Mouse (Mus musculus): ENCODE data around the gene Rbmxl2.

Gene Rbmxl2

DNA sequence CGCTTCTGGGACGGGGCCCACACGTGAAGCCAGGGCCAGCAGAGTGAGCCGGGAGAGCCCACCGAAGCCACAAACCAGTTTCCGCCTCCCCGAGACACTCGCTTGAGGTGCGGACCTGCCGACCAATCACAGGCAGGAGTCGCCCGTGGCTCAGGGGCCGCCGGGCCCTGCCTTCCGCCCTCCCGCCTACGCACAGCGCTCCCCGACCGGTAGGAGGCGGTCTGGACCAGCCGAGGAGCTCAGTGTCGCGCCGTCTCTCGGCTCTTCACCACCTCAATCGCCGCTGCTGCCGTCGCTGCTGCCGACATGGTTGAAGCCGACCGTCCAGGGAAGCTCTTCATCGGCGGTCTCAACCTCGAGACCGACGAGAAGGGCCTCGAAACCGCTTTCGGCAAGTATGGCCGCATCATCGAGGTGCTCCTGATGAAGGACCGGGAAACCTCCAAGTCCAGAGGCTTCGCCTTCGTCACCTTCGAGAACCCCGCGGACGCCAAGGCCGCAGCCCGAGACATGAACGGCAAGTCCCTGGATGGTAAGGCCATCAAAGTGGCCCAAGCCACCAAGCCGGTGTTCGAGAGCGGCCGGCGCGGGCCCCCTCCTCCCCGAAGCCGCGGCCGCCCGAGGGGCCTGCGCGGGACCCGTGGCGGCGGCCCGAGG lies at the start of gene Rbmxl2:
Gene Rbmxl2, plus strand, starts transcription at position 242 of the 657 bp plus-strand sequence.
- DNase-seq (ENCODE audit: low spot score in 2 of 2): no peak

DNA sequence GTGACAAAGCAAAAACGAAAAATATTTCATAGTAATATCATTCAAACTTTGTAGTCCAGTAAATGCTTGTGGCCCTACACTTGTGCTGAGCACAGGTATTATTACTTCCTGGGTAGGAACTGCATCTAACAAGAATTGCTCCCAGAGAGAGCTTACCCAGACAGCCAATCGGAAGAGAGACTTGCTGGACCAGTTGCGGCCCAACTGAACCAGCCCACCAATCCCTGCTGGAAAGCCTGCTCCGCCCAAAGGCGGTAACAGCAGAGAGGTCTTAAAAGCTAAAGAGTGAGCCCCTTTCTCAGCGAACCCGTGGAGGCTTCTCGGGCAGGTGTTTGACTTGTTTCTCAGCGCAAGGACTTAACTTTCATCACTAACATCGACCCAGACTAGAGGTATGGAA lies 42.6 kb upstream of the Rbmxl2 start, which contains the start of gene Nlrp14:
Gene Nlrp14, plus strand, starts transcription at position 301 of the 400 bp plus-strand sequence.
- no peak for DNase-seq (ENCODE audit: low spot score in 2 of 2)

DNA sequence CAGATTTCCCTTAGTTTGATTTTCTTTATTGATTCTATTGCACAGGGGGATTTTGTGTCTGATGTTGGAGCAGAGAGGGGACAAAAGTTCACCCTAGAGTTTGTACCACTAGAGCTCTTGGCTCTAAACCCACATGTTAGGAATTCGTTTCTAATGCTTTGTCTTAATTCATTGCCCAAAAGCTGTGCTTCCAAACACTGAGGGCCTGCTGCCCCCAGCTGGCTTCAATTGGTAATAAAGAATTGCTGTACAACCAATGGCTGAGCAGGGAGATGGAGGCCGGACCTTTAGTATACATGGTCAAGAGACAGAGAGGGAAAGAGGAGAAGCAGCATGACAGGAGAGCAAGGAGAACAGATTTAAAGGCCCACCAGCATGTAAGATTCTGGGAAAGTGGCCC lies 28.8 kb upstream of the Rbmxl2 start:
- DNase-seq (ENCODE audit: low spot score in 2 of 2): no peak

DNA sequence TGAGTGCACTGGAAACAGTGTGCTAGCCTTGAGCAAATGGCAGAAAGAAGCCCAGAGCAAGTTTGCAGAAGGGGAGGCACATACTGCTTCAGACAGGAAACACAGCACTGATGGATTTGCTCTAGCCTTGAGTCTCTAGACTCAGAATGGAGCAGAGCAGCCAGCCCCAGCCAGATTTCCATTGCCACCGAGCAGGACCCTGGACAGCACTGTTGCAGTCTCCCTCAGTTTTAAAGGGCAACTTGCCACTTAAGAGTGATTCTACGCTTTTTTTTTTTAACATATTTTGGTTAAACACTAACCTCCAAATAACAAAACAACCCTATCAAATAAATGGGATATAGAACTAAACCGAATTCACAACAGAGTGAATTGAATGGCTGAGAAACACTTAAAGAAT lies 7.4 kb upstream of the Rbmxl2 start:
- DNase-seq (ENCODE audit: low spot score in 2 of 2): no peak

DNA sequence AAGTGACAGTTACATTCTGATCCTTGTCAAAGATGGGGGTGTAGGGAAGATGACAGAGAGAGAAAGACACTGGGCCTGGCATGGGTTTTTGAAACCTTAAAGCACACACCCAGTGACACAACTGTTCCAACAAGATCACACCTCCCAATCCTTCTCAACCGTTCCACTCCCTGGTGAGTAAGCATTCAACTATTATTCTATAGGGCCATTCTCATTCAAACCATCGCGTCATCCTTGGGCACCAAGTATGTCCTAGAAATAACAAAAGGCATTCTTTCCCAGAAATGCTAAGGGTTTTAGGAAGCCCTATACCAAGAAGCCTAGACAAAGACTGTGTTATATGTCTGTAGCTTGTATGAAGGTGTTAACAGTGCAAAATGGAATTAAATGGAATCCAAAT lies 1.4 kb upstream of the Rbmxl2 start:
- no peak for DNase-seq (ENCODE audit: low spot score in 2 of 2)

DNA sequence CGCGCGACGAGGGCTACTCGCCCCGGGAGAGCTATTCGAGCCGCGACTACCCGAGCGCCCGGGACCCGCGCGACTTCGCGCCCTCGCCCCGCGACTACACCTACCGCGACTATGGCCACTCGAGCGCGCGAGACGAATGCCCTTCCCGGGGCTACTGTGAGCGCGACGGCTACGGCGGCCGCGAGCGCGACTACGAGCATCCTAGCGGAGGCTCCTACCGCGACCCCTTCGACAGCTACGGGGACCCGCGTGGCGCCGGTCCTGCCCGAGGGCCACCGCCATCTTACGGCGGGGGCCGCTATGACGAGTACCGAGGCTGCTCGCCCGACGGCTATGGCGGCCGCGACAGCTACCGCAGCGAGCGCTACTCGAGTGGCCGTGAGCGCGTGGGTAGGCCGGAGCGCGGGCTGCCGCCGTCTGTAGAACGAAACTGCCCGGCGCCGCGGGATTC lies 906 bp downstream of the Rbmxl2 start:
- no peak for DNase-seq (ENCODE audit: low spot score in 2 of 2)

DNA sequence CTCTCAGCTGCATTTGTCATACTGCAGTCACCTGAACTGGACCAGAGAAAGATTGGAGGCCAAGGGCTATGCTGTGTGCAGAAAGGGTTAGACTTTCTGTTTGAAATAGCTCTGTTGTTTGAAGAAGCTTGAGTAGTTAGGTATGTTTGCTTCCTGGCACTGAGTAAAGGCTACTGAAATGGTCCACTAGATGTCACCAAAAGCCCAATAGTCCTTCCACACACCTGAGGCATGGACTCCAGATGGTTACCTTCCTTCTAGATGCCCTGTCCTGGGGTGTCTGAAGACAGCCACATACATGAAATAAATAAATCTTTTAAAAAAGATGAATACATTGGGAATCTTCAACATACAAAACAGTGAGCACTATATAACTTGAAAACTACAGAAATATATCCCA lies 6.5 kb downstream of the Rbmxl2 start:
- DNase-seq (ENCODE audit: low spot score in 2 of 2): no peak

DNA sequence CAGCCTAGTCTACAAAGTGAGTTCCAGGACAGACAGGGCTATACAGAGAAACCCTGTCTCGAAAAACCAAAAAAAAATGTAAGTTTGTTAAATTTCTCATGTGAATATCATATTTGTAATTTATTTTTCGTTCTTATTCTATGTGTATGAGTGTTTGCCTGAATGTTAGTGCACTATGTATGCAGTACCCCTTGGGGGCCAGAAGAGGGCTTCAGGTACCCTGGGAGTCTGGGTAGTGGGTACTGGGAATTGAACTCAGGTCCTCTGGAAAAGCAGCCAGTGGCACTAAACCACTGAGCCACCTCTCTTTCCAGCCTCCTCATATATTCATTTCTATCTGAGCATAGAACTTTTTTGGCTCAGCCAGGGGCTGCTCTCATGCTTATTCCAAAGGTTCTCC lies 7.6 kb downstream of the Rbmxl2 start:
- DNase-seq (ENCODE audit: low spot score in 2 of 2): no peak

DNA sequence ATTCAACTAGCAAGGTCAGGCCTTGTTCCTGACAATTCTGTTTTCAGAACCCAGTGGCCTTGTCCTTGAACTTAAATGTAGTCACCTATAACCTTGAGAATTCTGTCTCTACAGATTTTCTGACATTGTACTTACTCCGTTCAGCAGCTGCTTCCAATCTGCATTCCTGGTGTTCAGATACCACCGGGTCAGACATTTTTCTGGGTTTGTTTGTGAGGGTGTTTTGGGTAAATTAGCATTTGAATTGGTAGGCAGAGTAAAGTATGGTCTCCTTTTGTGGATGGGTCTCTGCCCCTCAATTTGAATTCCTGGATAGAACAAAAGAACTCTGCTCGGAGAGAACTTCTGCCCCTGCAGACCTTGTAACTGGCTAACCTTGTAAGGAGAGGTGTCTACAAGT lies 27.6 kb downstream of the Rbmxl2 start:
- no peak for DNase-seq (ENCODE audit: low spot score in 2 of 2)

DNA sequence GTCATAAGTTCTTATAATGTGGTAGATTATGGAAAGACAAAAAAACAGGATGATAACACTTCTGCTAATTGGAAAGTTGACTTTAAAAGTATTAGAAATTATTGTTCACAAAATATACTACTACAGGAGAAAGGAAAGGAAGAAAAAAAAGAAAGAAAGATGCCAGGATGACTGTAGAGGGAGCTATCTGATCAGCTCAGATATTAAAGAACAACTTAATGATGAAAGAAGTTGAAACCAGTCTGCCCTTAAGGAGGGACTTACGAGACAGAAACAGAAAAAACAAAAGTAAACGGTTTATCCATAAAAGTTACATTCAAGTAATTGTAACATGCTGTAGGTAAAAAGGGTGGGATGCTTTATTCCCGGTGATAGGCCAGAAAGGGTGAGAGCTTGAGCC lies 28.3 kb downstream of the Rbmxl2 start:
- DNase-seq (ENCODE audit: low spot score in 2 of 2): no peak

DNA sequence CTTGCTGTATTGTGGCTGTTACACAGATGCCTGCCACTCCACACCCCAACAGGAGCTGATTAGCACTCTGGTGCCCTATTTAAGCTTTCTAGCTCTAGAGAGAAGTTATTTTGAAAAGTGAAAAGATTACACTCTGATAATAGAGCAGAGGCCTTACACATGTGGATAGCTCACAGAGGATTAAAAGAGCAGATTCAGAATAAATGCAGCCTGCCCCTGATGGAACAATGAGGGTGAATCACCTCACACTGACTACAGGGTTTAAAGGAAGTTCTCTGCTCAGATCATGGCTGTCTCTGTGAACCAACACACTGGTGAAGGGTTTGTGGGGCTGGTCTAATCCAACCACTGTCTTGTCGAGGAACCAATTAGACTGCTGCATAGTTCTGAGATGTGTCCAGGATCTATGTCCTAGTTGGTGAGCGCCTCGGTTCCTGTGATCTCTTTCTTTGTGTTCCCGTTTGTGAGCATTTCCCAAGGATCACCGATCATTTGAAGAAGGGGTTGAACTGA lies 32.2 kb downstream of the Rbmxl2 start:
- DNase-seq (ENCODE audit: low spot score in 2 of 2): no peak

DNA sequence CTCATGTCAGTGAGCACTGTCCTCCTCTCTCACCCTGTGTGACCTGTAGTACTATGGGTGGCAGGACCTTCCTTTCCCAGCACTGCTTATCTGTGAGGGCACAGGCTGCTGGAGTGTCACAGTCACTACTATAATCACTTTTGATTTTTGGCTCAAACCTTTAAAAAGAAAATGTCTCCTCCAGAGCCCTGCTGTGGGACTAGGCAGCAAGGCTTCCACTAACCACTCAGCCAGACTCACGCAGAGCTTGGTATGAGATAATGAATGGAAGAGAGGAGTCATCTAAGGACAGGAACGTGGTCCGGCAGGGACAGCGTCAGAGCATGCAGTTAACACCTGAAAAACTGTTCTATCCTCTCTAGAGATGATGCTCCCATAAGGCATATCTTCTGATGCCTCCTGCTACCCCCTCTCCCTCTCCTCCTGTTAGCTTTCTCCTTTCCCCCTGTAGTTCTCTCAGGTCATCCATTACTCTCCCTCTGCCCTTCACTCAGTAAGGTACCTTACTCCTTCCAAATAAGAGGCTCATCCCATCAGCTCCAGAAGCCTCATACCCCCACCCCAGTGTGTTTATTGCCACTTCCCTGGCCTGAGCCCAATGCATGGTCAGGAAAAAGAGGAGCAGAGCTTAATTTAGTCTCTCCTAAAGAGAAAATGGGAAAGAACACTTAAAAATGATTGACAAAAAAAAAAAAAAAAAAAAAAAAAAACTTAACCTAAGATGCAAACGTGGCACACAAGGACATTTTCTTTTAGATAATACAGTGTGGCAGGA lies 41.2 kb downstream of the Rbmxl2 start:
- no peak for DNase-seq (ENCODE audit: low spot score in 2 of 2)

DNA sequence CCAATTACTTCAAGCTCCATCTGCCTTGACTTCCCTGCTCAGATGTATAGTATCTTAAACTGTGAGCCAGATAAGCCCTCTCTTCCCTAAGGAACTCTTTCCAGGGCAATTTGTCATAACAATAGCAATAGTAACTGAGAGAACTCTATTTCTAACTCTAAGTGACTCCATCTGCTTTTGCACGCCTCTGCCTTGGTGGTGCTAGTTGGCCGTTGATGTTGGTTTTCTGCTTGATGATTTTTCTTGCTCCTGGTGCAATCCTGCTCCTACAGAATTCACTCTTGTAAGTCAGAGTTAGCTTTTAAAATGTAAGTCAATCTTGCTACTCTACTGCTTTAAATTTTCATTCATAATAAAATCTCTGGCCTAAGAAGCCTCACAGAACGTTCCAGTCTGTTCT lies 44.1 kb downstream of the Rbmxl2 start:
- no peak for DNase-seq (ENCODE audit: low spot score in 2 of 2)

DNA sequence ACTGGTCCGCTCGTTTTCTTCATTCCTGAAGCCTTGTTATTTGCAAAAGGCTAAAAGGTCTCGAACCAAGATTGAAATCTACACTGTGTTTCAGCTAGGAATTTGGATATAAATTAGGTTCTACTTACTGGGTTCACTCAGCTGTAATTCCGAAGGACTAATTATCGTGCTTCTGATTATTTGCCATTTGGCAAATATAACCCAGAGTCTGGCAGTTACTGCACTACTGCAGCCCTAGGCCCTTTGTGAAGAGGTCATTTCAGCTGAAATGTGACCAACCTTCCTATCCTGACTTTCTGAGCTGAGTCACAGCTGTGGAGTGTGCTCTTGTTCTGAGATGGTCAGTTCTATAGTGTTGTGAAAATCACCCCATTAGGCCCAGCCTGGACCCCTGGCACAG lies 50.7 kb downstream of the Rbmxl2 start:
- DNase-seq (ENCODE audit: low spot score in 2 of 2): no peak

Measured in frontal cortex, postnatal 25 days (tissue).